Mouse (Mus musculus) cerebellum, postnatal 10 days (tissue): Measurements from ENCODE around the gene Klhl42.

Experiments used
- DNase-seq, 2 experiments: peaks; one replicate each; pipeline ENCODE4 v3.0.0; 2021; ENCODE audit warnings: mixed read lengths in 2 of 2

Klhl42 gene

GRCm38 (mm10) chr6:147155085-147155484 lies 63.9 kb downstream of the Klhl42 start:
- no peak for DNase-seq

GRCm38 (mm10) chr6:147161818-147162584 lies 70.8 kb downstream of the Klhl42 start:
- DNase-seq: peak; percentile 41 to 66
